Mouse (Mus musculus) left cerebral cortex, adult 2 months (tissue): ENCODE results near the gene Rpl9-ps6. TPM values are rescaled to one million over a fixed set of nuclear protein-coding genes. Genes with fewer than 3 reads are reported as not detected.

ENCODE experiments used
- DNase-seq, 2 experiments: peaks; one replicate each; pipeline ENCODE4 v3.0.0; 2021 to 2022; ENCODE audit warnings: low spot score in 2 of 2, mixed read lengths in 1 of 2; ENCODE audit errors: extremely low spot score in 1 of 2
- H3K27ac ChIP-seq: fragments of 200-600 bp; 2 replicates; pipeline ENCODE4 v1.8.1; 2022
- H3K4me3 ChIP-seq: fragments of 200-600 bp; 2 replicates; pipeline ENCODE4 v1.8.1; 2022
- CTCF ChIP-seq: fragments of 200-600 bp; IDR thresholded peaks from 2 replicates; pipeline ENCODE4 v1.8.1; 2022; ENCODE audit warnings: antibody characterized with exemption, mild to moderate bottlenecking, moderate library complexity
- intact Hi-C: fragments of 180-260 bp; cut with DNase I; formaldehyde crosslinking; loops from one replicate; pipeline ENCODE4 v1.15.1; 2025
- total RNA-seq, 2 experiments: library from RNA; stranded (reverse); gene quantifications; 2 replicates each; pipeline ENCODE4 v1.2.3; 2021

Rpl9-ps6 gene
- total RNA-seq, 2 experiments from 2014 or later = 29.3 to 40.0 TPM

- intact Hi-C loops = no loop called here
- DNase-seq = no peak
- TF ChIP-seq CTCF = no peak
- H3K4me3 ChIP-seq = no peak overlapping the region
- no peak overlapping the region for H3K27ac ChIP-seq
Observed at GRCm38 (mm10) chr19:32448931-32449330, 17.4 kb downstream of the Rpl9-ps6 start.

- DNase-seq = no peak
- peak; percentile 50 for TF ChIP-seq CTCF
Observed at GRCm38 (mm10) chr19:32441568-32441967, 24.8 kb downstream of the Rpl9-ps6 start.

DNA sequence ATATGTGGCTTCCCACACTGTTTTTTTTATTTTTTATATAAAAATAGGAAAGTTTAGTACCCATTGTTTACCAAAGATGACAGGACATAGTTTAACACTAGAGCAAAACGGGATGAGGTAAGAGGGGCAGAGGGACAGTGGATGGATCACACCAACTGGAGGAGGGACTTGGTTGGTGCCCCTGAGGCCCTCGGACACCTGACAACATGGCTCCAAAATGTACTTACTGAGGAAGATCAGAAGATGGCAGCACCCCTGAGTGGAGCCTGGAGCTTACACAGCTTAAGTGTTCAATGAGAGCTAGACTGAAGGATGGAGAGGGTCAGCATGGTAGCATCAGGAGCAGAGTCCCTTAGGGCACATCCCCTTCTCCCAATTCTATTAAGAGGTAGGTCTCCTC is 27.0 kb downstream of the Rpl9-ps6 start:
- intact Hi-C loops = no loop called here
- Histone ChIP-seq H3K27ac (no peak overlapping the region), H3K4me3 (no peak overlapping the region)
- no peak for TF ChIP-seq CTCF
- DNase-seq = no peak

More at GRCm38 (mm10) chr19:32441568-32441967, 24.8 kb downstream of the Rpl9-ps6 start:
- intact Hi-C loops = no loop called here
- Histone ChIP-seq H3K27ac (no peak overlapping the region), H3K4me3 (no peak overlapping the region)

GRCm38 (mm10) chr19:32425856-32426255 is 40.5 kb downstream of the Rpl9-ps6 start:
- DNase-seq = no peak
- H3K4me3 ChIP-seq = no peak overlapping the region
- no peak overlapping the region for H3K27ac ChIP-seq
- no peak for TF ChIP-seq CTCF
- intact Hi-C loops = no loop called here

- DNase-seq = no peak
- intact Hi-C loops = no loop called here
- Histone ChIP-seq H3K27ac (no peak overlapping the region), H3K4me3 (no peak overlapping the region)
- TF ChIP-seq CTCF = no peak
Observed at GRCm38 (mm10) chr19:32424706-32425105, 41.7 kb downstream of the Rpl9-ps6 start.

- TF ChIP-seq CTCF = no peak
- DNase-seq = no peak
- Histone ChIP-seq H3K4me3 (no peak overlapping the region), H3K27ac (no peak overlapping the region)
- intact Hi-C loops = no loop called here
Observed at GRCm38 (mm10) chr19:32419069-32419468, 47.3 kb downstream of the Rpl9-ps6 start.

DNA sequence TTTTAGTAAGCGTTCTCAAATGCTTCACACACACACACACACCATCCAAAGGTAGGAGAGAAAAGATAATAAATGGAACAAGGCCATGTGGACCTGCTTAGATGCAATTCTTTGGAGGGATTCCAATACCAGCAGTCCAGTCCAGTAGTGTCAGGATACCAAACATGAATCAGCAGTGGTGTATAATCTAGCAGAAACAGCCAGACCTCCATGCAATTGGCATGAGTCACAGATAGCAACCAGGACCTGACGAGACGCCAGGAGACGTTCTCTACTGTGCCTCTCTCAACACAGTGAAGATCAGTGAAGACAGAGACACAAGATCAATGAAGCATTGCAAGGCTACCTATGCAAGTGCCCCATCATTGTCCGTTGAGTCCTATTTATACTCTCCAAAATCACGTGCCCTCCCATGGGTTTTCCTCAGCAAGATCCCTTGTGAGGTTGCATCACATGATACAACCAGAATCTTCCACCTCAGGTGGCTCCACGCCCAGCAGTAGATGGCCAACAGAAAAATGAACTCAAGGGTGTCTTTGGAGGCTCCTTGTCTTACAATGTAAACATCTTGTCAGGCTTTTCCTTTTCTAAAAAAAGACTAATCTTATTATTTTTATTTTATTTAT is 49.6 kb downstream of the Rpl9-ps6 start:
- no peak overlapping the region for H3K27ac ChIP-seq
- intact Hi-C loops = no loop called here
- DNase-seq = no peak
- no peak overlapping the region for H3K4me3 ChIP-seq
- no peak for TF ChIP-seq CTCF

Other genes with a start within 250 kb of the Rpl9-ps6 start
- 10 to 100 TPM; 58.8 to 59.5 TPM for gene Sgms1, start 76.9 kb downstream of the Rpl9-ps6 start, total RNA-seq
- 10 to 100 TPM; 66.3 to 71.3 TPM for gene Minpp1, start 19.2 kb upstream of the Rpl9-ps6 start, total RNA-seq
- 1 to 10 TPM; 8.1 to 9.8 TPM for gene Papss2, start 129.2 kb upstream of the Rpl9-ps6 start, total RNA-seq